Comparison of ENCODE assay signal across 8 mouse cellular contexts in the genomic region with DNA sequence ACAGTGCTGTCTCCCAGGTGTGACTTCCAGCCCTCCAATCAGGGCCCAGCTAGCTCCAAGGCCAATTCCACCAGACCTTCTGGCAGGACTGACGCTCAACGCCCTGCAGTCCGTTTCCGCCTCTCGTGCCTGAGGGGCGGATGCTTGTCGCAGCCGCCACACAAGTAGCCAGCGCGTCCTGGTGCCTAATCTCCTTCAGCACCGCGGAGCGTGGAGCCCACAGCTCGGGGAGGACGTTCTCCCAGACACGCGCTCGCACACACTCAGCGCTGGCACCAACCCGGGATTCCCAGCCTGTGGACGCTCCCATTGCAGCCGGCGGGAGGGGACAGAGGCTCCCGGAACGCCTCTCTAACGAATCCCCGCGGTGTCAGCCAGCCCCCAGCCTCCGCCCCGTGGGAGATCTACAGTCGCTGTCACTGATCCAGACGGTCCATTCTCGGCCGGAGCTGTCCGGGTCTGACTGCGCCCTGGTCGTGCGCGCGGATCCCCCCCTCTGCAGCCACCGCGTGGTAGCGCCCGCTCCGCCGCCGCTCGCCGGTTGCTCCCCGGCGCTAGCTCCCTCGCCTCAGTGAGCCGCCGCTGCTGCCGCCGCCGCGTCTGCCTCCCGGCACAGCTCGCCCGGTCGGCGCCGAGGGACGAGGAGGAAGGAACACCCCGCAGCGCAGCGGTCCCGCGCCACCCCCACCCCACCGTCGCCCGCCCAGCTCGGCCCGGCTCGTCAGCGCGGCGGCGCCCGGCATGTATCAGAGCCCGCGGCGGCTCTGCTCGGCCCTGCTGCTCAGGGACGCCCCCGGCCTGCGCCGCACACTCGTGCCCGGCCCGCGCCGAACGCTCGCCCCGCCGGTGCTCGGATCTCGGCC. TPM values are rescaled to one million over a fixed set of nuclear protein-coding genes. Genes with fewer than 3 reads are reported as not detected.
A peak's percentile ranks its signal among the peaks of the same experiment; 100 is the strongest.
DNase-seq lines count a peak whose midpoint lies in the region; ATAC-seq and TF ChIP-seq lines count a peak whose summit lies in the region.

TSS of gene Noct (plus strand) at position 85 of the 863 bp plus-strand sequence.

- peak; percentile 84 for DNase-seq in G1E (ENCODE audit: low spot score)
- DNase-seq in cerebellum, adult 18-20 months, result peak; percentile 89 to 93
- DNase-seq in forebrain, postnatal 0 days, result peak; percentile 97
- peak; percentile 93 for DNase-seq in heart, postnatal 4 days
- DNase-seq in layer of hippocampus, adult 8-10 months (ENCODE audit: low spot score in 2 of 2), result peak; percentile 79 to 89
- DNase-seq in ovary, adult 18-20 months (ENCODE audit: low spot score), result peak; percentile 78
- peak; percentile 89 for DNase-seq in thymus, postnatal 0 days (ENCODE audit: low spot score)

- H3K4me1 ChIP-seq in G1E (ENCODE audit: insufficient read depth, low read depth, low read length), result peaks cover 52% of the 10 kb centered on the region
- peaks cover 19% of the 10 kb centered on the region for H3K4me1 ChIP-seq in forebrain, postnatal 0 days (ENCODE audit: insufficient read depth)
- peaks cover 41% of the 10 kb centered on the region; the same call in 1 of the 2 replicates for H3K4me1 ChIP-seq in lung, embryonic 15.5 days

- H3K4me2 ChIP-seq in forebrain, postnatal 0 days (ENCODE audit: low read depth), result peak within 1 kb of the TSS; percentile 68
- H3K4me2 ChIP-seq in lung, embryonic 15.5 days, result peak within 1 kb of the TSS; percentile 87

- TF ChIP-seq CTCF in G1E (IDR thresholded peaks at IDR 0.05; ENCODE audit: low read depth, low read length), result no peak
- TF ChIP-seq CTCF in forebrain, postnatal 0 days (IDR thresholded peaks at IDR 0.05; ENCODE audit: low read depth), result peak; percentile 16; the same call in 1 of the 2 replicates

- peaks cover 13% of the 10 kb centered on the region; the same call in 1 of the 2 replicates for H3K27me3 ChIP-seq in G1E (ENCODE audit: insufficient read depth, low read length)
- no peaks in the 10 kb centered on the region for H3K27me3 ChIP-seq in forebrain, postnatal 0 days (ENCODE audit: insufficient read depth, low read length)
- H3K27me3 ChIP-seq in lung, embryonic 15.5 days, result no peaks in the 10 kb centered on the region

- H3K4me3 ChIP-seq in G1E (ENCODE audit: low read depth, low read length), result peak within 1 kb of the TSS; percentile 92
- peak within 1 kb of the TSS; percentile 79 for H3K4me3 ChIP-seq in forebrain, postnatal 0 days (ENCODE audit: low read depth, low read length)
- H3K4me3 ChIP-seq in lung, embryonic 15.5 days, result peak within 1 kb of the TSS; percentile 94

- peak within 1 kb of the TSS; percentile 87 for H3K9ac ChIP-seq in forebrain, postnatal 0 days
- H3K9ac ChIP-seq in lung, embryonic 15.5 days, result peak within 1 kb of the TSS; percentile 82

- H3K27ac ChIP-seq in forebrain, postnatal 0 days (ENCODE audit: low read depth, low read length), result peak within 1 kb of the TSS; percentile 97
- peak within 1 kb of the TSS; percentile 97 for H3K27ac ChIP-seq in lung, embryonic 15.5 days

- H3K9me3 ChIP-seq in G1E (replicated peaks), result no peaks in the 10 kb centered on the region
- H3K9me3 ChIP-seq in forebrain, postnatal 0 days (ENCODE audit: low read length), result no peaks in the 10 kb centered on the region
- no peaks in the 10 kb centered on the region for H3K9me3 ChIP-seq in lung, embryonic 15.5 days

- H3K36me3 ChIP-seq in G1E (replicated peaks), result peaks cover 20% of the 10 kb centered on the region
- no peaks in the 10 kb centered on the region for H3K36me3 ChIP-seq in forebrain, postnatal 0 days (ENCODE audit: insufficient read depth)
- H3K36me3 ChIP-seq in lung, embryonic 15.5 days, result no peaks in the 10 kb centered on the region

- WGBS in forebrain, postnatal 0 days, result under 1% methylated on average over 91 of the region's 100 CpGs
- WGBS in lung, embryonic 15.5 days, result under 1% methylated on average over 93 of the region's 100 CpGs

- ATAC-seq in G1E (ENCODE audit: extremely low read depth, insufficient number of reproducible peaks, low FRiP score, poor library complexity, severe bottlenecking), result peak; percentile 85
- ATAC-seq in forebrain, postnatal 0 days, result peak; percentile 93
- ATAC-seq in lung, embryonic 15.5 days (ENCODE audit: borderline replicate concordance, extremely low read depth, low FRiP score, low TSS enrichment), result peak; percentile 91

RNA-seq across cellular contexts. Expression of gene Noct, which starts in this region (rescaled TPM):
- total RNA-seq in G1E (2014; fragmentation: Nextera tagmentation), result 24.4 and 27.5 TPM in 2 replicates
- 11.4 and 11.7 TPM in 2 replicates for total RNA-seq in G1E (2017)
- 18.5 and 25.3 TPM in 2 replicates for polyA plus RNA-seq in G1E (2012)
- total RNA-seq in forebrain, postnatal 0 days (2014; rRNA removed), result 31.5 and 33.7 TPM in 2 replicates
- 27.0 and 32.6 TPM in 2 replicates for polyA plus RNA-seq in forebrain, postnatal 0 days (2015; fragmentation: Nextera tagmentation; extraction: Ambion mirVana)
- 10 to 100 TPM; 27.8 to 31.0 TPM for total RNA-seq in heart, postnatal 4 days (2021)
- 10 to 100 TPM; 51.9 to 55.4 (median 52.9) TPM for total RNA-seq in layer of hippocampus, adult 8-10 months (2022)
- 6.9 and 7.2 TPM in 2 replicates for polyA plus RNA-seq in lung, embryonic 15.5 days (2015; fragmentation: Nextera tagmentation; extraction: Ambion mirVana)
- 10.2 and 11.3 TPM in 2 replicates for polyA plus RNA-seq in thymus, postnatal 0 days (2015; fragmentation: Nextera tagmentation; extraction: Ambion mirVana)

Comparison
In these comparisons a context has a peak if more than half of its experiments do, and no peak if none do; other contexts are left out.
1. Peak in every context shown above with its lines: DNase-seq, ATAC-seq, H3K4me3 ChIP-seq and H3K27ac ChIP-seq.